ENCODE assay signal across 8 mouse cellular contexts in genomic region chr6:72260981-72261682, GRCm38 (mm10). TPM values are rescaled to one million over a fixed set of nuclear protein-coding genes. Genes with fewer than 3 reads are reported as not detected.
DNase-seq lines count a peak whose midpoint lies in the region; ATAC-seq lines count a peak whose summit lies in the region.

No protein-coding gene starts in this region.

- no peak overlapping the region for H3K4me3 ChIP-seq in hindbrain, embryonic 12.5 days

- H3K36me3 ChIP-seq in hindbrain, embryonic 12.5 days = no peaks in the 10 kb centered on the region

- peaks cover 4% of the 10 kb centered on the region; the same call in 1 of the 2 replicates for H3K27me3 ChIP-seq in hindbrain, embryonic 12.5 days

- peak; percentile 85 for ATAC-seq in hindbrain, embryonic 12.5 days (ENCODE audit: low FRiP score)

- H3K9ac ChIP-seq in hindbrain, embryonic 12.5 days = no peak overlapping the region

- H3K4me2 ChIP-seq in hindbrain, embryonic 12.5 days (replicated peaks) = no peak overlapping the region

- no peaks in the 10 kb centered on the region for H3K4me1 ChIP-seq in hindbrain, embryonic 12.5 days

- no peaks in the 10 kb centered on the region for H3K9me3 ChIP-seq in hindbrain, embryonic 12.5 days (replicated peaks)

- H3K27ac ChIP-seq in hindbrain, embryonic 12.5 days = no peak overlapping the region

- WGBS in hindbrain, embryonic 12.5 days = 30% methylated on average over 19 of the region's 19 CpGs

- peak; percentile 89 for DNase-seq in MN1 (ENCODE audit: low spot score)
- peak; percentile 89 for DNase-seq in cerebellum, adult 9-10 months
- peak; percentile 53 to 94 for DNase-seq in frontal cortex, adult 2 months (ENCODE audit: extremely low spot score in 1 of 2, low spot score in 1 of 2)
- peak; percentile 95 for DNase-seq in layer of hippocampus, postnatal 10 days (ENCODE audit: low spot score in 2 of 2)
- DNase-seq in lung, postnatal 10 days = peak; percentile 94
- peak; percentile 60 for DNase-seq in retina, adult 2 months (ENCODE audit: low read depth, low spot score)
- peak; percentile 80 for DNase-seq in thymus, postnatal 25 days

RNA-seq across cellular contexts. Expression of gene Atoh8, which starts 25.8 kb away (rescaled TPM):
- polyA plus RNA-seq in frontal cortex, adult 2 months (2012; rRNA removed) = 1.5 and 2.3 TPM in 2 replicates
- polyA plus RNA-seq in hindbrain, embryonic 12.5 days (2016; fragmentation: Nextera tagmentation; extraction: Ambion mirVana) = 12.4 and 13.7 TPM in 2 replicates
- 1 to 10 TPM; 2.6 to 3.0 TPM for total RNA-seq in layer of hippocampus, postnatal 10 days (2021)

RNA-seq across cellular contexts. Expression of gene Sftpb, which starts 43.3 kb away (rescaled TPM):
- not detected in 2 replicates for polyA plus RNA-seq in frontal cortex, adult 2 months (2012; rRNA removed)
- not detected in 2 replicates for polyA plus RNA-seq in hindbrain, embryonic 12.5 days (2016; fragmentation: Nextera tagmentation; extraction: Ambion mirVana)
- not detected for total RNA-seq in layer of hippocampus, postnatal 10 days (2021)
